Mouse (Mus musculus) thymus, adult 18-20 months (tissue): ENCODE measurements around the gene Ccr10.
A peak's percentile ranks its signal among the peaks of the same experiment; 100 is the strongest.
"Not testable (repeated sequence)": the region's sequence is repeated elsewhere in the genome, so short reads cannot be mapped to it uniquely, and the experiment has no call there.

Experiments used
- DNase-seq, 2 experiments: peaks; one replicate each; pipeline ENCODE4 v3.0.0; 2022; ENCODE audit warnings: mixed read lengths in 2 of 2

Ccr10 gene

GRCm38 (mm10) chr11:101170811-101171610, 4.2 kb downstream of the Ccr10 start, which contains the start of gene Plekhh3:
Plekhh3 (minus strand) TSS chr11:101171351.
- DNase-seq = peak; percentile 85 to 92

GRCm38 (mm10) chr11:101170354-101170810, 4.9 kb downstream of the Ccr10 start, which contains the start of gene Cntnap1:
Cntnap1 (plus strand) TSS chr11:101170523.
- no peak for DNase-seq

GRCm38 (mm10) chr11:101169301-101170107, 5.7 kb downstream of the Ccr10 start:
- DNase-seq = no peak

- no peak for DNase-seq
These were observed 6.8 kb downstream of the Ccr10 start for GRCm38 (mm10) chr11:101168301-101168980.

- no peak for DNase-seq
These were observed 7.3 kb downstream of the Ccr10 start for GRCm38 (mm10) chr11:101167963-101168300.

GRCm38 (mm10) chr11:101167211-101167962, 7.9 kb downstream of the Ccr10 start:
- DNase-seq = no peak

GRCm38 (mm10) chr11:101166357-101166756, 8.9 kb downstream of the Ccr10 start:
- no peak for DNase-seq

- DNase-seq = no peak
These were observed 10.3 kb downstream of the Ccr10 start for GRCm38 (mm10) chr11:101164677-101165580.

- DNase-seq = no peak
These were observed 10.9 kb downstream of the Ccr10 start for GRCm38 (mm10) chr11:101164351-101164665.

- DNase-seq = no peak
These were observed 11.5 kb downstream of the Ccr10 start for GRCm38 (mm10) chr11:101163476-101164350.

GRCm38 (mm10) chr11:101162772-101163171, 12.5 kb downstream of the Ccr10 start:
- DNase-seq = no peak

- DNase-seq = no peak
These were observed 12.9 kb downstream of the Ccr10 start for GRCm38 (mm10) chr11:101162301-101162700.

- DNase-seq = no peak
These were observed 13.7 kb downstream of the Ccr10 start for GRCm38 (mm10) chr11:101161551-101161950.

GRCm38 (mm10) chr11:101160981-101161505, 14.2 kb downstream of the Ccr10 start:
- DNase-seq = not testable (repeated sequence)

- DNase-seq = not testable (repeated sequence)
These were observed 15.1 kb downstream of the Ccr10 start for GRCm38 (mm10) chr11:101160151-101160550.

- peak; percentile 42 to 60 for DNase-seq
These were observed 19.4 kb downstream of the Ccr10 start, which contains the start of gene Tubg2 for GRCm38 (mm10) chr11:101155728-101156371. Tubg2 (plus strand) TSS chr11:101155907.

- no peak for DNase-seq
These were observed 20.1 kb downstream of the Ccr10 start for GRCm38 (mm10) chr11:101155151-101155550.

GRCm38 (mm10) chr11:101154648-101155047, 20.6 kb downstream of the Ccr10 start:
- DNase-seq = no peak

- no peak for DNase-seq
These were observed 22.4 kb downstream of the Ccr10 start for GRCm38 (mm10) chr11:101152825-101153224.
